17 mouse cellular contexts compared by ENCODE assay signal in the genomic region with DNA sequence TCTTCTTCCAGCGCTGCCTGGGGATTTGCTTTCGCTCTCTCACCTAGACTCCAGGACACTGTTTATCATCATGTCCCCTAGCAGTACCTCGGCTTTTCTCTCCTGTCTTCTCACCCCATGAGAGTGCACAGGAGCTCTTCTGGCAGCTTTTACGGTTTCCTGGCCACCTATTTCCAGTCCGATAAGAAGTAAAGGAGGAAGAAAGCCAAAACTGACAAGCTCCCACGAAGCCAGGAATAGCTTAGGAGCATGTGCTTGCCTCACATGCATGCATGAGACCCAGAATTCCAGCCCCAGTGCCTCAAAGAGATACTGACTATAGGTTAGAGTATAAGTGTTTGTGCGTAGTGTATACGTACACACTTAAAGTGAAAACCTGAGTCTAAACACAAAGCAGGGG. TPM values are rescaled to one million over a fixed set of nuclear protein-coding genes. Genes with fewer than 3 reads are reported as not detected.
DNase-seq lines count a peak whose midpoint lies in the region; ATAC-seq lines count a peak whose summit lies in the region.
"Had no signal": no experiment of that assay in that cellular context is flagged by ENCODE, and none has a peak within 500 bp of the region (broad histone marks: within the 10 kb centered on the region; RNA-seq: fewer than 3 reads in every experiment).

No protein-coding gene starts in this region.

- peak overlapping the region; percentile 22 for H3K4me3 ChIP-seq in heart, embryonic 12.5 days
- H3K4me3 ChIP-seq in limb, embryonic 10.5 days, result no peak overlapping the region
- H3K4me3 ChIP-seq: erythroblast, embryonic 14.5 days; gastrocnemius, adult 2 months; lung, embryonic 15.5 days; midbrain, embryonic 12.5 days had no signal

- no peaks in the 10 kb centered on the region for H3K27me3 ChIP-seq in heart, embryonic 12.5 days (replicated peaks)
- no peaks in the 10 kb centered on the region for H3K27me3 ChIP-seq in limb, embryonic 10.5 days (ENCODE audit: low read depth, poor library complexity, severe bottlenecking)
- H3K27me3 ChIP-seq: lung, embryonic 15.5 days had no signal

- peaks cover 56% of the 10 kb centered on the region for H3K4me1 ChIP-seq in heart, embryonic 12.5 days (replicated peaks)
- peaks cover 64% of the 10 kb centered on the region for H3K4me1 ChIP-seq in limb, embryonic 10.5 days

- intact Hi-C loops in heart, postnatal 25 days (cut with DNase I), result no loop called here
- intact Hi-C loops in gastrocnemius, postnatal 14 days (cut with DNase I; ENCODE audit: low total_unique reads), result no loop called here

- 21% methylated on average over 8 of the region's 8 CpGs for WGBS in heart, embryonic 12.5 days
- WGBS in limb, embryonic 10.5 days, result 55% methylated on average over 8 of the region's 8 CpGs

- H3K9ac ChIP-seq in heart, embryonic 12.5 days, result peak overlapping the region; percentile 42; the same call in 1 of the 2 replicates
- H3K9ac ChIP-seq: lung, embryonic 15.5 days; midbrain, embryonic 12.5 days had no signal

- DNase-seq in heart, adult 18-20 months, result peak; percentile 70 to 74
- DNase-seq in heart, postnatal 25 days (ENCODE audit: low spot score), result no peak
- DNase-seq in MEL-GATA-1-ER (ENCODE audit: extremely low read depth, low read depth), result peak; percentile 35
- DNase-seq in limb, embryonic 10.5 days (ENCODE audit: low spot score), result peak; percentile 34
- no peak for DNase-seq in urinary bladder, postnatal 36 days (ENCODE audit: low spot score in 2 of 2)
- no peak for DNase-seq in lung, postnatal 36 days
- DNase-seq in gastrocnemius, postnatal 14 days, result no peak
- DNase-seq: cerebellum, adult 18-20 months; gastrocnemius, adult 2 months; kidney, adult 8-10 months; thymus, adult 18-20 months had no signal

- ATAC-seq in heart, embryonic 12.5 days (ENCODE audit: insufficient number of reproducible peaks, low FRiP score), result no peak
- ATAC-seq: activated CD4-positive, CD25-positive, alpha-beta regulatory T cell, adult 4 months had no signal

- H3K36me3 ChIP-seq in heart, embryonic 12.5 days, result no peaks in the 10 kb centered on the region
- peaks cover 5% of the 10 kb centered on the region; the same call in 1 of the 2 replicates for H3K36me3 ChIP-seq in limb, embryonic 10.5 days
- H3K36me3 ChIP-seq: lung, embryonic 15.5 days; midbrain, embryonic 12.5 days had no signal

- H3K4me2 ChIP-seq in heart, embryonic 12.5 days, result peak overlapping the region; percentile 49
- H3K4me2 ChIP-seq: lung, embryonic 15.5 days; midbrain, embryonic 12.5 days had no signal

- H3K27ac ChIP-seq in heart, embryonic 12.5 days (ENCODE audit: poor library complexity, severe bottlenecking), result peak overlapping the region; percentile 67
- peak overlapping the region; percentile 87 for H3K27ac ChIP-seq in limb, embryonic 10.5 days
- H3K27ac ChIP-seq: gastrocnemius, adult 2 months; lung, embryonic 15.5 days; midbrain, embryonic 12.5 days had no signal

- H3K9me3 ChIP-seq in heart, embryonic 12.5 days (replicated peaks), result no peaks in the 10 kb centered on the region
- H3K9me3 ChIP-seq in limb, embryonic 10.5 days (replicated peaks), result no peaks in the 10 kb centered on the region
- H3K9me3 ChIP-seq: G1E; lung, embryonic 15.5 days; midbrain, embryonic 12.5 days had no signal

RNA-seq across cellular contexts. Expression of a gene that starts 2.8 kb away (rescaled TPM):
- 10 to 100 TPM; 22.8 to 23.7 TPM for total RNA-seq in heart, adult 18-20 months (2021)
- 10 to 100 TPM; 18.4 to 22.0 TPM for total RNA-seq in heart, postnatal 25 days (2021)
- polyA plus RNA-seq in heart, embryonic 12.5 days (2016; fragmentation: Nextera tagmentation; extraction: Ambion mirVana), result 51.4 and 52.3 TPM in 2 replicates
- 52.1 and 54.0 TPM in 2 replicates for polyA plus RNA-seq in limb, embryonic 10.5 days (2016; fragmentation: Nextera tagmentation; extraction: Ambion mirVana)
- 10 to 100 TPM; 13.5 to 15.9 TPM for total RNA-seq in gastrocnemius, postnatal 14 days (2021)

Comparison
In these comparisons a context has a peak if more than half of its experiments do, and no peak if none do; other contexts are left out.
1. DNase-seq: peak in heart, adult 18-20 months (2 of 2), MEL-GATA-1-ER (single experiment) and limb, embryonic 10.5 days (single experiment); none in heart, postnatal 25 days (single experiment), urinary bladder, postnatal 36 days (0 of 2), lung, postnatal 36 days (single experiment) and gastrocnemius, postnatal 14 days (single experiment).